Mouse (Mus musculus) thymus, postnatal 14 days (tissue): ENCODE measurements at regions not wholly inside any gene's neighbourhood (a gene's known extent, or its start where the extent isn't known, plus 50 kb on each side); places are given as distances from the start of the nearest gene placed in this dataset.

Source experiments
- DNase-seq: peaks from one replicate; pipeline ENCODE4 v3.0.0; 2021

DNA sequence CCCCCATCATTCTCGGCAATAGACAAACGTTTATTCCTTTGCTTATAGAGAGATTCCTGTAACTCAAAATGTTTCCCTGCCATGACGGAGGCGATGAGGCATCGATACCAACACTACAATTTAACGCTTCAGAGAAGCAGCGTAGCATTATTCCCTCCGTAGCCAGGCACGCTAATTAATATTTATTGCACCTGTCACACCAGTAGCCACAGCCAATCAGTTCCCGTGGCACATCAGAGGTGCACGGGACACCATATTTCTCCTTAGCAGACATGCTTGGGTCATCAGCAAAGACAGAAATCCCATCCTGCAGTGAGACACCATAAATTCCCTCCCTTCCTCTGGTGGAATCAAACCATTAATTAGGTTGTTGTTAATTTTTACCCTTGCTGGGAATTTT, 399.8 kb upstream of the Tmpo start:
- DNase-seq: no peak

DNA sequence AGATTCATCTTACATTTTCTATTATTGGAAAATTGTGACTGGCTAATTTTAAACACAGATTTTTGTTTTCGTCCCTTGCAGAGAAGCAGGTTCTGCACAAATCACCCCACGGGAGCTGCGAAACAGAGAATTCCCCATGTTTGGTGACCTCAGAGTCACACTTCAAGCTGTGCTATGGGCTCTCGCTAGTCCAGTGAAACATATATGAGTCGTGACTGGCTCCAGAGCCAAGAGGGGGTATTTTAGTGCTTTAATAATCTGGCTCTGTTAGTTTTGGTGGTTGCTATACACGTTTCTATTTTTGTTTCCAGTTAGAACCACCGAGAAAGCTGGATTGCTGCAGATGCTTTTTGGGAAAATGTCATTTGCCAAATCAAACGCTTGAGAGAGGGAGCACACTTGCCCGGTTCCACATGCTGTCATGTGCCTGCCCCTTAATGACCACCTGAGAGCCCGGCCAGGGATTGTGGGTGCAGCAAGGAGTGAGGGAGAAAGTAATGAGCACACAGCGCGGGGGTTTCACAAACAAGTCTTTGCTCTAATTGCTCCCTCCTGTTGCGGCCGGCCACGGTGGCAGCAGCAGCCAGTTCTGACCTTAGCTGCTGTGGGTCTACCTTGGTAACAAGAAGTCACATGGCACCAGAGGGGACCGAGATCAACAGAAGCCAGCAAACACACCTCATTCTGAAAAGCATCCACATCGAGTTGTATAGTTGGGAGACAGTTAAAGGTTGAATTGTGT, 394.4 kb upstream of the Tmpo start:
- no peak for DNase-seq

DNA sequence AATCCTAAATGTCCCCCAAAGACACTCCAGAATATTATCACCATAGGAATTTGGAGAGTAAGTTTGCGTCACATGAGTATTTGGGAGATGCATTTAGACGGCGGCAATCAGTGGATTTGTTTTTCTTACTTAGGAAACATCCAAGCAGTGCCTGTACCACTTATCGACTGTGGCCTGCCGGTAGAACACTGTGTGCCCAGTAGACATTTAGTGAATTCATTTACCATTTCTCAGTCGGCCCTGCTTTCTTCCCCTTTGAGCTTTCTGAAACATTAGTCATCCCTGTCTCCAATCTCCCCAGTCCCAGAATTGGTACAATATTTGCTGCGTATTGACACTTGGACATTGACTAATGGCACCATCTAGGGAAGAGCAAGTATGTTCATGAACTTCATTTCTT, 391.7 kb upstream of the Tmpo start:
- no peak for DNase-seq

DNA sequence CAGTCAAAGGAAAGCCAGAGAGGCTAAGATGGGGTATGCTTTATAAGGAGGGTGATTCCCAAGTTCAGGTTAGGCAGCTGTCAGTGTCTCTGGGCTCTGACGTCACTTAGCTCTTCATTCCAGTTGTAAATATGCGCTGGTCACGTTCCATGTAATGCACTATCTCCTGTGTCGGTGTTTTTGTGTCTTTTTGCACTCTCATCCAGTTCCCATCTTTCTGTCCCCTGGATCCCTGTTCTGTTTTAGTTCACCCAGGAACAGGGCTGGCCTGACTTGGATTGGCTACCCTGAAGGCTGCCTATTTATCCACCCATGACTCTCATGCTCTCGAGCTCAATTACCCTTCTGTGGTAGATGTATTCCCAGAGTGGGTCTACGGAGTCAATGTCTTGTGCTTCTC, 387.9 kb upstream of the Tmpo start:
- DNase-seq: no peak

DNA sequence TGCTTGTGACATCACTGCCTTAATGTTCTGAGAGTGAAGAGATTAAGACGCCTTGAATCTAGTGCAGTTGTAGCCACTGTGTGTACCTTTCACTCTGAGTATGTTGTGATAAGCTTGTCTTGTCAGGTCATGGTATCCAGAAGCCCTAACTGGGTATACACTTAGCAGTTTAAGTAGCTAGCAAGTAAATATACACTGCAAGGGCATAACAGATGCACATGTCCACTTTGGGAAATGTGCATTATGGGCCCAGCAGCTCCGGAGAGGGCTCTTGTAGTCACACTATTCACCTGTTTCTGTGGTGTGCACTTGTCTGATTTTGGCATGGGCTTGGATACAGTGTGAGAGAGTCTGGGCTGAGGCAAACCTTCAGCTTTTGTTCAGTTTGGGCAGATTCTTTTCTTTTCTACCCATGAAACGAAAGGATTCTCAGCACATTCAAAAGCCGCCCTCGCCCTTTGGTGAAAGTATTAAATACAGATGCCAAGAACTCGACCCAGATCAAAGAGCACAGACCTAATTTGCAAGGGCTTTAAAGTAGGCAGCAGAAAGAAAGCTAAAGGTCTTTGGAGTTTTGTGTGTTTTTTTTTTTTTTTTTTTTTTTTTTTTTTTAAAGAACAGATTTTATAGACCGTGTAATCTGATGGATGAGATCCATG, 385.1 kb upstream of the Tmpo start:
- DNase-seq: no peak

DNA sequence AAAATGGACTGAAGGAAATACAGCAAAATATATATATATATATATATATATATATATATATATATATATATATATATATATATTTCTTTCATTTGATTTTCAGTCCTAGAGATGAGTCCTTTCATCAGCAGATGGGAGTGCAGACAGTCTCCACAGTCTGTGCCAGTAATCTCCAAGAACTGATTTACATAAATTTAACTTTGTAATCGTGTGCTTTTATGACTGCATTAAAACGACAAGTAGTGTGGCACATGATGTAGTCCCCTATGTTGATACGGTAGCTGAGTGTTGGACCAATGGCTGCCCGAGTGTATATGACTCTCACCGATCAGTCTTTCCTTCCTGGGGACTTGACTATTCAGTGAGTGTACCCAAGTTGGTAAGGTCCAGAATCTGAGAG, 378.2 kb upstream of the Tmpo start:
- DNase-seq: no peak

DNA sequence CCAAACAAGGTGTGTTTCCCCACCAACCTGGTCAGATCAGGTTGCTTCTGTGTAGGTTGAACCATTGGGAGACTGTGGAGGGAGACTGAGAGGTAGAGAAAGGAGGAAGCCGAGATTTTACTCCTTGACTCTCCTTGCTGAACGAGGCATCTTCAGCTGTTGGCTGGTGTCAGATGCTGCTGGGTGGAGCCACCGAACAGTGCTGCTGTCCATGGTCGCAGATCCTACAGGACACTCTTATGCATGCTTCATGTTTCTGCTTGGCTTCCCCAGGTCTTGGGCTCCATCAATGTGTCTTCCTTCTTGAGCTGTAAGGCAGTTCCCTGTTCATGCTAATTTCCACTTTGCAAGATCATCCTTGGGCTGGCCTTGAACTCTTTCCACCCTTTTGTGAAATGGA, 367.0 kb upstream of the Tmpo start:
- no peak for DNase-seq

DNA sequence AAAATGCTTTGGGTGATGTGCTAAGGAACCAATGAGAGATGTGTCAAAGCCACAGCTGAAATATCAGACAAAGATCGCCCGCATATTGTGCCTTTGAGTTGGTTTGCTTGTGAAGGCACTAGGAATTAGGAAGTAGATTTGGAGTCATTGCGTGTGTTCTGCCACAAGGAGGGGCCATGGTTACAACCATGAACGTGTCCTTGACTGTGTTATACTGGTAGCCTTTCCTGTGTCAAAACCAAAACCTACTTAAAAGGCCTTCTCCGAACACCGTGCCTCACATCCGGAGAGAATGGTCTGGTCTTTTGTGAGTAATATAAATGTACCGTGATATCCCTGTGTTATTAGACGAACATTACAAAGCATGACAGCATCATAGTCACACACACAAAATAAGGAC, 365.0 kb upstream of the Tmpo start:
- no peak for DNase-seq

DNA sequence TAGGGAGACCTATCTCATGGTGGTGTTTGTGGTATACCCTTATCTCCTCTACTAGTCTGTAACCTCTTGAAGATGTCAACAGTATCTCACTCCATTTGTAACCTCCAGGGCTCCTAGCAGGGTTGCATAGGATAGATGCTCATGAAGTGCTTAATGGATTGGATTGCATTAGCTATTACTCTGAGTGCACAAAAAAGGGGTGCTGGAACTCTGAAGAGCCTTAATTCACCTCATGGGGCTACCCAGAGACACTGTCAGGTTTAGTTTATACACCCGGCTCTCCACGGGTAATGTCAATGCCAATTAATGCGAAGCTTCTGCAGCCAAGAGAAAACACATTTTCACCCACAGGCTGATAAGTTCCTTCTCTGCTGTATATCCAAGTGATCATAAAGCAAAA, 364.3 kb upstream of the Tmpo start:
- no peak for DNase-seq

DNA sequence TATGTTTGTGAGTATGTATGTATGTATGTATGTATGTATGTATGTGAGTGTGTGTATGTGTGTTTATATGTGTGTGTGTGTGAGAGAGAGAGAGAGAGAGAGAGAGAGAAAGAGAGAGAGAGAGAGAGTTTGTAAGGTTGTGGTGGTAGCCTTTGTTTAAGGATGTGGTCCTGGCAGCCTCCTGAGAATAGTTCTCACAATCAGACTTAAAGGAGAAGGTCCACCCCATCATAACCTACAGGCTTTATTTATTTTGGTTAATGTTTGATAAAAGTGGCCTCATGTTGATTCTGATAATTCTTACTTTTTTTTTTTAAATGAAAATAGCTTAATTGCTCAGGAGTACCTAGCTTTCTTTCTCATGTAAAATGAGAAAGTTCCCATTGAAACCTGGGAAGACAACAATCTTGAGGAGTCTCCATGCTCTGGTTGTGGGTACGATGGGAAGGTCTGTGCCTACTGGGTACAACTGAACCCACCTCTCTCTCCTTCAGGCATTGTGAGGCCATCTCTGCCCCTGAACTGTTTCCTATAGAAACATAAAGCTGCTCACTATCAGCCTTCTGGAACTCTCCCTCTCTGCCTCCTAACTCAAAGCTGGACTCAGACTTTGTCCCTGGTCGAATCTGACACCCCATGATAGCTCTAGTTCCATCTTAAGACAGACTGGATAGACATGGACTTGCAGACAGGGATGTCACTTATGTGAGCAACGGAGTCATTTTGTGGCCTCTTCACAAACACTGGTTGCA, 362.2 kb upstream of the Tmpo start:
- no peak for DNase-seq

DNA sequence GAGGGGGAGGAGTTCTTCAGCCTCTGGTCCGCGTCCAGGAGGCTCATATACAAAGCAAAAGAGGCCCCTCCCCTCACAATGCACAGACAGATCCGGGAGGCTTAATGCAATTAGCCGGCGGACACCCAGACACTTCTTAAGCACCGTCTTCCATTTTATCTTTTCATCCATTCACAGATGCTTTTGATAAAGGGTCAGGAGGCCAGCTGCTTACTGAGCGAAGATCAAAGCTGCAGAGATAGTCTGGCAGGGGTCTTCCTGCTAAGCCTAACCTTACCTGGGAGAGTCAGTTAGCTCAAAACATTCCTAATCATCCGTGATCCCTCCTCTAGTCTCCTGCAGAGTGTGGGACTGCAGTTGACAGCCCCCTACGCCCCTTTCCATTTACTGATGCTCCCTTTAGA, 361.1 kb upstream of the Tmpo start:
- DNase-seq: no peak

DNA sequence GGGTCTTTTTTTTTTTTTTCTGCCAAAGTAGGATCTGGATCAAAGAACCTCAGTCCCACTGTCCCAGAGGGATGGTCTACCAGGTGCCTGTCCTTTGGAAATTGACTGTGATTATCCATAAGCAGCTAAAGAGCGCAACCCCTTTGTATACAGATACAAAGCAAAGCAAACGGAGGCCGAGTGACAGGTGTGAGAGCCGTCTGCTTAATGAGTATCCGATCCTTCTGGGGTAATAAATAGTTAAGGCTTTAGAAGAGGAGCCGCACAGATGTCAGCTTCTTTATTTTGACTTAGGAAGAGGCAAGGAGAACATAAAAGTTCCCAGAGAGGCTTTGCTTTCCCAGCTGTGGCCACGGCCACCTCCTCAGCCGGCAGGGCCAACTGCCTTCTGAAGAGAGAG, 356.1 kb upstream of the Tmpo start:
- DNase-seq: no peak

DNA sequence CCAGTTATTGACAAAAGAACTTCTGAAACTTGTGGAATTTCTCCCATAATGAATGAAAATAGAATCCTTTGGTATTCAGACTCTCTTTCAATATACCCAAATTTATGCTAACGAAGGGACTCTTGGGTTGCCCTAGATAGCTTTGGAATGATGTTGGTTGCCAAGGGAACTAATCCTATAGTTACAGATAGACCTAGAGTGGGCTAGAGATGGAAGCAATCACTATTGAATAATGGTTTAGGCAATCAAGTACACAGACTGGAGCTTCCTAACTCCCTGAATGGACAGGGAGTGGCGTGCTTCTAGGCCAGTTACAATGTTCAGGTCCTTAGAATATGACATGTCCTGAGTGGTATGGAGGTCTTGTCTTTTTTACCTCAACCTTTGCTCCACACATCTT, 354.3 kb upstream of the Tmpo start:
- DNase-seq: no peak

DNA sequence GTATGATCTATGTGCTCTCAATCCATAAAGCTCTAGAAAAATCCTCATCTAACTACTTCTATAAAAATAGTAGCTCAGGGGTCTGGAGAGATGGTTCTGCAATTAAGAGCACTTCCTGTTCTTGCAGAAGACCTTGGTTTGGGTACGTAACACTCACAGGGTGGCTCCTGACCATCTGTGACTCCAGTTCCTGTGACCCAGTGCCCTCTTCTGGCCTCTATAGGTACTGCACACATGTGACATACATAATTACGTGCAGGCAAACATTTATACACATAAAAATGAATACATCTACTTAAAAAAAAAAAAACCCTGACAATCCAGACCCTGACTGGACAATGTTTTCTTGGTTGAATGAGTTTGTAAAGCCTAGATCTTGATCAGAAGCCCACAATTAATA, 347.2 kb upstream of the Tmpo start:
- DNase-seq: no peak

DNA sequence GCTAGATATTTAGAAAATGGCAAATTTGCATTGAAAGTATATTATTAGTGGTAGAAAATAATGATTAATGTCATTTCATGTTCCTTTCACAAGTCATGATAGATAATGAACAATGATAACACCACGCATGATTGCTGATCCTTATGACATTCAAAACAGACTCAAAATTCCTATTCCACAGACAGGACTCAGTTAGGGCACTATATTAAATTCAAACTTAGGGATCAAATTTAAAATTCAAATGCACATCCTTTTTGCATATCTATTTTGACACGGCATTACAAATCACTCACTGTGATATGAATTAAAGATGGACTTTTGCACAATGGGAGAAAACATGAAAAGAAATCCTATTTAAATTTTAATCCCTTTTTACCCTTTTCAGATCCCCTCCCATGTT, 340.1 kb upstream of the Tmpo start:
- DNase-seq: no peak

DNA sequence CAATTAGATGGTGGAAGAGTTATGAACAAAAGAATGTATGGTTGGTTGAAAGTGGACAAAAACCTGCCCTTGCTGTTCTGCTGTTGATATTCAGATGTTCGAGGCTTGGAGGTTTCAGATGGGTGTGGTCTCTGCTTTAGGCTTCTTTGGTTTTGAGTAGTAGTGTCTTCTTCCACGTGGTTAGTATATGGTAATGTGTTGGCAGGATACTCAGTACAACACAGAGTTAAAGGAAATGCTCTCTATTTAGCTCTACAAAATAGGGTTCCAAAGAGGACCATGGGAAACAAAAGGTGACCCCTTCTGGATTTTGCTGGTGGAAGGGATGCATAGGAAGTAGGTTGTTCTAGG, 333.9 kb upstream of the Tmpo start:
- DNase-seq: no peak

DNA sequence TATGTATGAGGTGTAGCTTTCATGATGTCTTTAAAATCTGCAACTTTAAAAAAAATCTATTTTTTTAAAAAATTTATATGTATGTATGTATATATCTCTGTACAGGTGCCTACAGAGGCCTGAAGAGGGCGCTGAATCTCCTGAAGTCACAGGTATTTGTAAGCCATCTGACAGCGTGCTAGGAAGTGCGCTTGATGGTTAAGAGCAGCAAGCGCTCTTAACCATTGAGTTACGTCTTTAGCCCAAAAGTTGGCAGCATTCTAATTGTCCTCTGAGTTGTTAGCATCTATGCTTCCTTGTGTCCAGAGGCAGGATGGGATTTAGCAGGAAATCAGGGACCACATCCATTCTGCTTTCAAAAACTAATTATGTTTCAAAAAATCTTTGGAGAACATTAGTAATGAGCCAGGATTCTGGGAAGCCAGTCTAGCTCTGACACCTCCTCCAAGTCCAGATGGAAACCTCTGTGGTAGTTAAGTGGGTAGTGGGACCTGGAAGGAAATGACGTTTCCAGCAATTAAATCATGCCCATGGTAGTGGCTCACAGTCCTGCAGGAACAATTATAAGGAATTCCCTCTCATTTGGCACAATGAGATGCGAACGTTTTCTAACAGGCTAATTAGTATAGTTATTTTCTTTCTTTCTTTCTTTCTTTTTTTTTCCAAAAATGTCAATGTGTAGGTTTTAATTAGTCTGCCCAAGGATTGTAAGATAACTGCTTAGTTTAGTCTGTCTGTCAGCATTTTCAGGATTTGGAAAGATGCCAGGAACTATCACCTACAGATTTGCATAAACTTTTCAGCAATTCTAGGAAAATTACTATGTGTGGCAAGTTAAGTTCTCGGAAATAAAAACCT, 333.3 kb upstream of the Tmpo start:
- no peak for DNase-seq

DNA sequence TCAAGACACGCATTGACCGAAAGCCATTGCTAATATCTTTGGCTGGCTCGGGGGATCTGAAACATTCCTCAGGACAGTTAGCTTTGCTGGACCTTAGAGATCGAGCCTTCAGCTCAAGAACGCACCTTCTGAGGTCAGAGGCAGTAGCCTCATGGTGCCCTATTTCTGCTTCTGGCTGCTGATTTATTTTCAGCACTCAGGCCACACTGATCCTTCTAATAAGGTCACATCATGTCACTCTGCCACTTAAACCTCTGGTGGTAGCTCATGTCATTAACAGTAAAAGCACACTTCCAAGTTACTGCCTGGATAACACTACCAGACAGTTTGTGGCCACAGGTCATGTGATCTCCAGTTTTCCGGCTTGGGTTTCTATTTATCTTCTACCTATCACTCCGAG, 325.9 kb upstream of the Tmpo start:
- no peak for DNase-seq

DNA sequence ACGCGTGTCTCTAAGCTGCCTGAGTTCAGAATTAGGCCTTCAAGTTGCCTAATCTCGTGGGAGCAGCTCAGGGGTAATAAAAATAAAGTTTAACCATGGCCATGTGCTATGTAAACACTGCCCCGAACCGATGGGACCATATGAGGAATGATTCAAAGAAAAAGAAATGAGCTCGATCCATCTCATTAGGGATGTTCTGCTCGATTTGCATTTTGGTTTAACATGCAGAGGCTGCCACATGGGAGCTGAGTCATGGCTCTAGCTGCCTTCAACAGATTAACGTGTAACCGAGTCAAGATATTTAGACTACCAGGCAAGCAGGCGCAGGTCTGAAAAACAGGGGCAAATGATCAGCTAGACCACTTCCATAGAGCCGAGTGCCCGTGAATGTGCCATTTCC, 323.8 kb upstream of the Tmpo start:
- DNase-seq: no peak

DNA sequence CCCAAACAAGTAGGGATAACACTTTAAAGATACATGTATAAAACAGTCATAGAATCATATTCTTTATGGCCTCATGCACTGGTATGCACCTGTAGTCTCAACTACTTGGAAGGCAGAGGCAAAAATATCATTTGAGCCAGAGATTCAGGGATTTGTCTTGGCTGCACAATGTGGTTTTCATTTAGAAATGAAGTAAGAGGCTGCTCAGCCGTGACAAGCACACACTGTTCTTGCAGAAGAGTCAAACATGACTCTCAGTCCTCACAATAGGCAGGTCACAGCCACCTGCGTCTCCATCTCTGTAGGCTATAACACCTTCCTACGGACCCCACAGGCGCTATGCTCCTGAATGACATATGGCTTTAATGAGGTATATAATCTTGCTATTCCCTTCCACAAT, 317.4 kb upstream of the Tmpo start:
- no peak for DNase-seq

DNA sequence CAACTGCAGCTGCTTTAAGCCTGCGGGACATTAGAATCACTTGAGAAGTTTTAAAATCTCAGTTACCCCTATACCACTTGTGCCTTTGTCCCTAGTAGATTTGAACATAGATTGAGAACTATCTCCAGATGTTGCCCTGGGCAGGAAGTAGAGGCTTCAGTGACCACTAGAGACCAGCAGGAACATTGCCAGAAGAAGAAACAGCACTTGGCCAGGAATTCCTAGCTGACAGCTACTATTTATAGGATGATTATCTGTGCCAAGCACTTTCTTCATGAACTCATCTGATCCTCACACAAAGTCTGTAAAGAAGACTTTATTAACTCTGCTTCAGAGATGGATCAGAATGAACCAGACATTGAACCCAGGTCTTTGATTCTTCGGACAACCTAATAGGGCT, 283.6 kb upstream of the Tmpo start:
- DNase-seq: no peak

DNA sequence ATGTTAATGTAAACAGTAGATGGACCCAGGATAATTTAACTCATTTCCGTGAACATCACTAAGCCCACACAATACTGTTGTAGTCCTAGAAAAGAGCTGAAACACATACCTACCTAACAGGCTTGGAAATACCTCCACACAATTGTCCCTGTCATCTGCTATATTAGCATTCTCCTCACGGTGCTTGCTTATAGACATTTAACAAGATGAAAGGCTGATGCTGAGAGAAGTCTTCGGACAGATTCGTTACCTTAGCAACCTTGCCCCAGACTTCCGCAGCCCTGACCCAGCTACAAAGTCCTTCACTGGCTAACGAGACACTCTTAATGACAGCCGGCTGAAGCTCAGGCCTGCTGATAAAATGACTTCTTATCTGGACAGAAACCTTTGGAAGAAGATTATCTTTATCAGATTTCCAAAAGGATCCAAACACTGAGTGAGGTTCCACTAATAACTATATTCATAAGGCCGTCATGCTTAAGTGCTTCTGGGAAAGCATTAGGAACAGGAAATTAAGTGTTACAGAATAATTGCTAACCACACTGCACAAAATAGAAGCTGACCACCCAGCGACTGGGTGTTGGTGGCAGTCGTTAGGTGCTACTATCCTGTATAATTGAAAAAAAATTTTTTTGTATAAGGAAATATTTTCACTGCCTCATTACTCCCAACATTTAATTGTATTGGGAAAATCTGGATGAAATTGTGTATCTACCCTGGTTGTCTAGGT, 267.0 kb upstream of the Tmpo start:
- no peak for DNase-seq

DNA sequence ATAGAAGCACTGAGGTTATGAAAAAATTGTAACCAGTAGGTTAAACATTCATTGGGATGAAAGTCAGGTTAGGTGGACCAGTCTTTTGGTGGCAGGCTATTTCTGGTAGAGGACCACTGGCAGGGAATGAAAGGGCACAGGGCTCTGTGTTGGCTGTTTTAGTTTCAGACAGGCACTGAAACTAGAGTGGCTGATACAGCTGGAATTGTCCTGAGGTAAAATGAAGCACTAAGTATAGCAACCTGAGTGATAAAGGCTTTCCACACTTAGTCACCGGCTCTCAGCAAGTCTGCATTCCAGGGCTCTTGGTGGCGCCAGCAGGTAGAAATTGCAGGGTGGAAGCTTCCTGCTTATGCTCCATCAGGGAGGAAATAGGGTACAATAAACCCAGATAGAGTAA, 262.2 kb upstream of the Tmpo start:
- DNase-seq: no peak
